Mouse (Mus musculus): ENCODE results near the gene Ppp1r12b.

DNA sequence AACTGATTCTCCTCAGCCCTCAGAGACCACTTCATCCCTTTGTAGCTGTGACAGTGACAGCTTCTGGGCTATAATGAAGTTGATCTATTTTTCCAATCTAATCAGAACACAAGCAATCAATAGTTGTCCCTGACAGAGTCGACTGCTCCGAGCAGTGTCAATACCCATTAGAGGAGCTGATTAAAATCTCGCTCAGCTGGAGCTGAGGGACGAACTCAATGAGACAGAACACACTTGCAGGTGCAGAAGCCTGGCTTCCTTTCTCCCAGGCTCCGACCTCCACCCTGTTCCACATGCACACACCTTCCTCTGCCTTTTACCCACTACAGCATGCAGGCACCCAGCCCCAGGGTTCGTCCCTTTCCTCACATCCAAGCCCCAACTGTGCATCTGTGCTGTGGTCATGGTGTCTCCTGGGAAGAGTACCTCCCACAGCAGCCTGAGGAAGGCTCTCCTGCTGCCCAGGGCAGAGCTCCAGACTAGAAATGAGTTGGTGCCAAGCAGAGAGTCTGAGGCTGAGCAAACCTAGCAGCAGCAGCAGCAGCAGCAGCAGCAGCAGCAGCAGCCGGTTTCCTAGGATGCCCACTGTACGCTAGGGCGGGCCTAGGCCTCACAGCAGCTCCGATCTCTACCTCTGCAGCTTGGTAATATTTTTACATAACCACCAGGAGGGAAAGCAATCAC is 199.4 kb downstream of the Ppp1r12b start:
- TF ChIP-seq CTCF (IDR thresholded peaks at IDR 0.05; ENCODE audit: extremely low read depth, insufficient read length, insufficient replicate concordance, low read depth, low read length), result no peak
- TF ChIP-seq POLR2A (IDR thresholded peaks at IDR 0.05; ENCODE audit: low read depth, low read length), result no peak
